Mouse (Mus musculus): ENCODE data around the gene Tst.

Tst gene

DNA sequence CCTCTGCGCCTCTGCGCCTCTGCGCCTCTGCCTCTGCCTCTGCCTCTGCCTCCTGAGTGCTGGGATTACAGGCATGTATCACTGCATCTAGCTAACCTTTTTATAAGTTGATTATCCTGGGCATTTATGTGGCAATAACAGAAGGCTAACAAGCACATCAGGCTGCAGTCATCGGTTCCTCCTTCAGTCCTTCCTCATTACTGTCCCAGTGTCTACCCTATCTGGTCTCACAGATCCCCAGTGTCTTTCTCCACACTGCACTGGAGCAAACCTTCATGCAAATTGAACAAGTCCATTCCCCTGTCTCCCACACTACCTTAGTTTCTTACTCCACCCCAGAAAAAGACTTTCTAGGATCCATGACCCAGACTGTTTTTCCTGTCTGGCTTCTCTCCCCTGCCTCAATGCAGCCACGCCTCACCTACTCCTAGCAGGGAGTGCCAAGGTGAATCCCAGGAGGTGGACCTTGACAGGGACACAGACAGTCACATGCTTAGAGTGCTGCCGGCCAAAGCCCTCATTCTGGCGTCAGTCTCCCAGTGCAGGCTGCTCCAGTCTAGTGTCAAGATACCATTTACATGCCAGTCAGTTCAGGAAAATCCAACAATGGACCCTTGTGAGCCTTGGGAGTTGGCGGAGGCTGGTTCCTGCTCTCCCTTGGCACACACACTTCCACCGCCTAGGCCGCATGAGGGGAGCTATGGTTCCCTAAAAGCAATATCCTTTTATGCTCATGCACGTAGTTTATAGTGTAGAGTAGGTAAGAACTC lies 22.1 kb downstream of the Tst start:
- peak; percentile 23 for DNase-seq

DNA sequence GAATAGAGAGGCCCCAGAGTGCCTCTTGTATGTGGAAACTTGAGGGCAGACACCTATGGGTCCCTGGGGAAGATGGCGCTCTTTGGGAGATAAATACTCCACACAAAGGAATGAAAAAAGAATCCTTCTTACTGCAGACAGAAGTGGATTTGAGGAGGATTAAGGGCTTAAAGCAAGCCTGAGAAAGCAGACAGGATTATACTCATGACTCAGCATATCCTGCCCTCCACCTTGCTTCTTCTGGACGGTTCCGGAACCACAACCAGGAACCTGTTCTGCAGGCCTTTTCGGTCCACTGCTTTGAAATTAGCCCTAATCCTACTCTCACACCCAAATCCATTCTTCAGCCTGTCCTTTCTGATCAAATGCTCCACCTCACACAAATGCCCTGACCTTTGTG lies 23.6 kb downstream of the Tst start:
- DNase-seq, result no peak

DNA sequence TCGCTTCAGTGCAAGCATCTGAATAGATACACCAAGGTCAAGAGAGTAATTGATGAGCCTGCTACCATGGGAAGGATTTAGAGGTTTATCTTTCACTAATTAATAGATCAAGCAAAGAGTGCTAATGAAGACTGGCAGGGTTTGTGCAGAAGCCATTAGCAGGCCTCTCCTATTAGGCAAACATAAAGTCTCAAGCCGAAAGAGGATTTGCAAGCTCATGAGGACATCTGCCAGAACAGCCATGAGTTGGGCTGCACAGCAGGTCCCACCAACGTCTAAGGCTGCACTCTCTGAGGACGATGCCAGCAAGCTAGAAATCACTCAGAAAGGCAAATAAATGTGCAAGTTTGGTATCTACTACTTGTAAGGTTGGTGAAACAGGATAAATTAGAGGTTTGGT lies 25.0 kb downstream of the Tst start:
- DNase-seq, result no peak

DNA sequence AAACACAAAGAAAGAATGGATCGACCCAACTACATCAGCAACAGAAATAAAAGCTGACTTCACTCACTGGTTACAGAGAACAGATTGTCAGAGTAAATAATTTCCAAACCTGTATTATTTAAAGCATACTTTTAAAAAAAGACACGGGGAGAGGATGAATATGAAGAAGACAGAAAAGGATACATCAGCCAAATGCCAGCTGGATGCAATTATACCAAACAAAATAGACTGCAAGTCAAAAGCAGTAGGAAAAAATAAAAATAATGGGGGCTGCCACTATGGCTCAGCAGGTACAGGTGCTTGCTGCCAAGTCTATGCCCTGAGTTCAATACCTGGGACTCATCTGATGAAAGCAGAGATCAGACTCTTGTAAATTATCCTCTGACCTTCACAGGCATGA lies 25.5 kb downstream of the Tst start:
- no peak for DNase-seq

DNA sequence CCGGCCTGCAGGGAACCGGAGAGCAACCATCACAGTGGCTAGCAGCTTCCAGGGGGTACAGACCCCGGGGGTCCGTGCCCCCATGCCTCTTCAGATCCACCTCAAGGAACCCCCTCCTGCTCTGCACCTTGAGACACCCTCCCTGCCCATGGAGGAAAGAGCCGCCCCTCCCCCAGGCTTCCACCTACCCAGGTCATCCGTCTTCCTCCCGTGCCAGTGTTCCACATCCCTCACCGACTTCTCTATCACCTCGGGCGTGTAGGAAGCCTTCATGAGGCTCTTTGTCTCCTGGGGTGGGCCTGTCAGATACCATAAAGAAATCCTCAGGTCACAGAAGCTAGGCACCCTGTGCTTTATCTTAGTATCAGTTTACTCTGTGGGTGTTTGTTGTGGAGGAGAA lies 27.2 kb downstream of the Tst start:
- DNase-seq, result no peak

DNA sequence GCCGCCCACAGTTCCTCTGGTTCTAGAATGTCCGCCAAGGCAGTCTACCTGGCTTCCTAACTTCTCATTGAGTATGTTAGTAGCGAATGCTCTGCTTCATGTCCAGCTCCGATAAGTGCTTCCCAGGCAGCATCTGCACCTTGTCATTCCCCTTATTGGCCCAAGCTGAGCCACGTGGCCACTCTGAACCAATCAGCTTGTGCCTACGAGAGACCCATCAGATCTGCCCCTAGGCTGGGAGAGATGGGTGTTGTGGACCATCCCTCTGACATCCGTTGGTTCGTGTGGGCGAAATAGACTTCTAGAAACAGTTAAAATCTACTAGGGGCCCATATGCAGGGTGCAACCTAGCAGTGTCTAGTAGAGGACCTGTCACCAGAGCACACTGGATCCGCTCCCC lies 27.8 kb downstream of the Tst start:
- DNase-seq, result no peak

DNA sequence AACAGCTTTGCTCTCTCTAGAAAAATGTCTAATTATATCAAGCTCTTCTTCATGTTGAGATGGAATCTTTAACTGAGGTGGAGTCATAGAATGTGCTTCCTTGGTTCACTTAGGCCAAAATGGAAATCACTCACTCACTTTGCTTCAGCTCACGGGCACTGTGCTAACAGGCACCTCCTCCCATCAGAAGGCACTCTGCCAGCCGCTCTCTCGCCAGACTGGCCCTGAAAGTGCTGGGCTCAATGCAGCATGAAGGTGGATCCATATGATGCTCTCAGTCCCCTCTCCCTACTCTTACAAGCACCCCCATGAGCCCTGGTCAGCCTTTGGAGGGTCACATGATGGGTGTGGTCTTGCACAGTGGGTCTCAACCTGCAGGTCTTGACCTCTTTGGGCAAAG lies 31.5 kb downstream of the Tst start:
- peak; percentile 64 for DNase-seq

DNA sequence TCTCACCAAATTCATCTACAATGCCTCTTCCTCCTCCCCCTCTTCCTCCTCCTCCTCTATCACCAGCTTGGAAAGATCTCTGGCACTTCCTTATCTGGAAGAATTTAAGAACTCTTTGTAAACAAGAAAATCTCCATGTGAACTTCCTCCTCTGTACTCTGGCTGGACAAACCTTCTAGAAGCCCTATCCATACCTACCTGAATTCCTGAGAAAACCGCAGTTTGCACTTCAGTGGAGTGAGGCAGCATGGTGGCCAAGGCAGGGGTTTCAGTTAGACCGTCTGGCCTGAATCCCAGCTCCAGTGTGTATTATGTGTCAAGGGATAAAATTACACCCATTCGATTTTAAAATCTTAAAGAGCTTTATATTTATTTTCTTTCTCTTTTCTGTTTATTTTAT lies 32.9 kb downstream of the Tst start:
- no peak for DNase-seq

DNA sequence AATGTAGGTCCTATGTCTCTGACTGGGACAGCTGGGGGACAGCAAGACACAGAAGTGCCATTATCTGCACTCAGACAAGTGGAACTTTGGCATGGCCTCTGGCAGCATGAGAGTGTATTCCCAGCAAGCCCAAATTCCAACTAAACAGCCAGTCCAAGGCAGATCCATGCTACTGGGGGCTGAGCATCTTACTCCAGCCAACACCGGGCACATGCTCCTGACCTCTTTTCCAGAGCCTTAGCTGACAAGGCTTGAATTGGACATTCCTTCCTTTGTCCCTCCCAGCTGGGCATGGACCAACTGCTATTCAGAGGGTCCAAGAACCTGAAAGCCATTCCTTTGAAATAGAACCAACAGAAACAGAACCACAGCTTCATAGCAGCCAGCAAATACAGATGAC lies 36.1 kb downstream of the Tst start:
- no peak for DNase-seq

DNA sequence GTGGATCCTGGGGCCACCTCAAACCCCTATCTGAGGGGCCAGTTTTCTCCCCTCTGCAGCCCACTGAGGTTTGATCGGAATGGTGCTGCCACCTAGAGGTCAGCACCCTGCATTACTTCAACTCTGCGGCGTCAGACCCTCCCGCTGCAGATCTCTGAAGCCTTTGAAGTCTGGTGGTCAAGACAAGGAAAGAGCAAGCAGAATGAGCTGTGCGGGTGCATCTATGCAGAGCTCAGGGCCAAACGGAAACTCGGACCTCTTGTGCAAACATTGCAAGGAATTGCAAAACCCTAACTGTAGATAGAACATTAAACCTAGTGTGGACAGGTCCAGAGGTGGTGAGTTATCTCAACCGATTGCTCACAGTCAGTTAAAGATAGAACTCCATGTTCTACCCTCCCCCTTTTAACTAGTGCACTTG lies 36.8 kb downstream of the Tst start:
- peak; percentile 33 for DNase-seq

DNA sequence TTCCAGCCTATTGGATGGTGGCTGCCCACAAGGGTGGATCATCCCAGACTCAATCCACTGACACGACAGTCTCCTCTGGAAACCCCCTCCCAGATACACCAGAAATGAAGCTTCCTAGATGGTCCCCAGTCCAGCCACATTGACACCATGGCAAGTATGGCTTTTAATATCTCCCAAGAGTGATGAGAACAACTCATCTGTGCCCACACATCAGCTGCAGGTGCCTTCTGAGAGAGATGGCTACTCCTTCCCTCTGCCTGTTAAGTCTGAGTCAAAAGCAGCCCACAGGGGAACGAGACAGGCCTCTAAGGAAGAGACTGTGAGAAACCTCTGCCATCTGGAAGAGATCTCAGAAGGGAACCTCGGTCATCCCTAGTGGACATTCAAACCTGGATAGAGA lies 37.9 kb downstream of the Tst start:
- DNase-seq, result no peak

DNA sequence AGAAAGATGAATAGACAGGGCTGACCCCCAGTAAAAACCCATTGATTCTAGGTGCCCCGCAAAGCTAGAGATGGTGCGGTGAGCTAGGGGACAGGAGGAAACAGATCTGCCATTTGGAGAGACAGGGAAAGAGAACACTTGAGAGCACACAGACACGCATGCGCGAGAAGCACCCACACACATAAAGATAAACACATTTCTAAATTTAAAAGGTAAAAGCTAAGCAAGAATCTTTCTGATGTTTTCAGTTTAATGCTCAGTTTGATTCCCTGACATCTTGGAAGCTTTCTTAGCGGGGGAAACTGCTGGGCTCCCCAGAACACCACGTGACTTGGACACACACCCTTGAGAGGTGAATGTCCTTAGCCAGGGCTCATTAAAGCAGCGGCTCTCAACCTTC lies 38.8 kb downstream of the Tst start:
- DNase-seq, result no peak

DNA sequence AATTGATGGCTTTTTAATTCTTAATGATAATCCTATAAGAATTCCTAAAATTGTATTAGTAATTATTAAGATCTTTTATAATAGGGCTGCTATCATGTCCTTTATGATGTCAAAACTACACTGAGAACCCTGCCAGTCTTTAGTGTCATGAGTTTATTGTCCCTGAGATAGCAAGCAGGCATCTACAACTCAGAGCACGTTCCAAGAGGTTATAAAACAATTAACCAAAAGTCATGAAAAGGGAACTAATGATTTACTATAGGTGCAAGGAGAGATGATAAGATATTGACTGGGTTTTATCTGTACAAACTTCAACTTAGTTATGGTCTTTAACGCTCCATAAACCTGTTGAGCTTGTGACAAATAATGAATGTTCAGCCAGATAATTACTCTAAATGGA lies 39.8 kb downstream of the Tst start:
- DNase-seq, result no peak

DNA sequence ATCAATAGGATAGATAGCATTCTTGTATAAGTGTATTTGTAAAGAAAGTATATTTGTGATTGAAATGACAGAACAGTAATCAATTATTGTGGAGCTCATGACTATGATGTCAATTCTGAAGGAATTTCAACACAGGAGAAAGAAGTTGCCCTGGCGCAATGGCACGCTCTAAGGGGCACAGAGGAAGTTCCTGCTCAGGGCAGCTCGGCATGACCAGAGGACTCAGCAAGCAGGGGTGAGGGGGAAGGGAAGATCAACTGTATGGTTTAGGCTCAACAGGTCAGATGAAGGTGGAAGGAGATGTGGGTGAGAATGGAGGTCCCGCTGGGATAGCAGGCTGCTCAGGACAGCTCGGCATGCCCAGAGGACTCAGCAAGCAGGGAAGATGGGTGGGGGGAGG lies 50.2 kb downstream of the Tst start:
- DNase-seq, result no peak

DNA sequence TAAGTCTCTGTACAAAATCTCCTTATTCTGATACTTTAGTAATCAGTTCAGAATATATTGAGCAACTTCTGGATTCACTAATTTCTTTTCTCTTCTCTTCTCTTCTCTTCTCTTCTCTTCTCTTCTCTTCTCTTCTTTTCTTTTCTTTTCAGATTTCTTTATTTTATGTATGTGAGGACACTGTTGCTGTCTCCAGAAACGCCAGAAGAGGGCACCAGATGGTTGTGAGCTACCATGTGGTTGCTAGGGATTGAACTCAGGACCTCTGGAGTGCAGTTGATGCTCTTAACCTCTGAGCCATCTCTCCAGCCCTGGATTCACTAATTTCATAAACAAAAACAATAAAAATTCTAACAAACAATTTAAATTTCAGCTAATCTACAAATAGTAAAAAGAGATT lies 50.7 kb downstream of the Tst start:
- DNase-seq, result peak; percentile 60

DNA sequence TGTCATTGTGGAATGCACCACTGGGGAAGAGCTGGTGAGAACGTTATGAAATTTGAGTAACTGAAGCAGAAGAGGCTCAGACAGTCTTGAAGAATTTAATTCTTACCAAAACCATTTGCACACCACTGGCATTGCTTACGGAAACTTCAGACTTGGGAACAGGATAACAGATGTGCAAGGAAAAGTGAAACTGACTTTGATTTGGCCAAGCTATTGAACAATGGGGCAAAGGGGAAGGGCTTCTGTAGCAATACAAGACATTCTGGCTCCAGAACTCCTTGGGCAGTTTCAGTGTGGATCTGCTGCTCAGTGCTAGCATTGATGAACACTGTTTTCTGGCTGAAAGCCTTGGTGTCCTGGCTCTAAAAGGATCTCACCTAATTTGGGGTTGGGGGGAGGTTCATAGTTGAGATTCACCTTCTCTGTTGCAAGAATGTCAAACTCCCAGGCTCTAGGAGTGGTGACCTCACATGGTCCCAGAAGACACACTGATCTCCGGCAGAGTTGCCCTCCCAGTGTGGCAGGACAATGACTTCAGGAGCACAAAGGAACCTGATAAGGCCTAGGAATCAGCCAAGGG lies 54.0 kb downstream of the Tst start:
- no peak for DNase-seq

Measured in right cerebral cortex, postnatal 4 days (tissue).